Mouse (Mus musculus) midbrain, embryonic 12.5 days (tissue): ENCODE data around the gene Cyb561. TPM values are rescaled to one million over a fixed set of nuclear protein-coding genes. Genes with fewer than 3 reads are reported as not detected.

Experiments
- ATAC-seq: fragments of 200-750 bp; cut with Nextera tagmentation; 2 replicates; pipeline ENCODE4 v1.8.0; 2017; ENCODE audit warnings: low read depth, moderate TSS enrichment, moderate library complexity; ENCODE audit not compliant: low FRiP score
- H3K27ac ChIP-seq: fragments of 300-500 bp; sonication (generic); replicated peaks from 2 replicates; pipeline ENCODE4 v1.5.1; 2016; ENCODE audit warnings: mild to moderate bottlenecking
- H3K27me3 ChIP-seq: fragments of 300-500 bp; sonication (generic); 2 replicates; pipeline ENCODE4 v1.6.1; 2016; ENCODE audit warnings: mild to moderate bottlenecking
- H3K36me3 ChIP-seq: fragments of 300-500 bp; sonication (generic); 2 replicates; pipeline ENCODE4 v1.6.1; 2016
- H3K4me1 ChIP-seq: fragments of 300-500 bp; sonication (generic); 2 replicates; pipeline ENCODE4 v1.6.1; 2016
- H3K4me2 ChIP-seq: fragments of 300-500 bp; sonication (generic); replicated peaks from 2 replicates; pipeline ENCODE4 v1.6.1; 2016; ENCODE audit warnings: mild to moderate bottlenecking, moderate library complexity
- H3K4me3 ChIP-seq: fragments of 300-500 bp; sonication (generic); 2 replicates; pipeline ENCODE4 v1.5.1; 2016; ENCODE audit warnings: mild to moderate bottlenecking
- H3K9ac ChIP-seq: fragments of 300-500 bp; sonication (generic); replicated peaks from 2 replicates; pipeline ENCODE4 v1.6.1; 2016; ENCODE audit warnings: mild to moderate bottlenecking, moderate library complexity
- H3K9me3 ChIP-seq: fragments of 300-500 bp; sonication (generic); 2 replicates; pipeline ENCODE4 v1.6.1; 2016; ENCODE audit warnings: mild to moderate bottlenecking
- WGBS: fragments of 180-500 bp; shearing (Covaris S2); methylation state at CpG from one replicate; pipeline ENCODE4 v1.1.7; 2016; 5-methylcytosine and 5-hydroxymethylcytosine counted together
- polyA plus RNA-seq: library from polyadenylated mRNA; unstranded; fragments of >200 nt; fragmentation: Nextera tagmentation; extraction: Ambion mirVana; gene quantifications from 2 replicates; pipeline ENCODE4 v1.2.1, GENCODE M21; 2016

Cyb561 gene
- polyA plus RNA-seq, 1 experiment from 2014 or later = 13.2 TPM

DNA sequence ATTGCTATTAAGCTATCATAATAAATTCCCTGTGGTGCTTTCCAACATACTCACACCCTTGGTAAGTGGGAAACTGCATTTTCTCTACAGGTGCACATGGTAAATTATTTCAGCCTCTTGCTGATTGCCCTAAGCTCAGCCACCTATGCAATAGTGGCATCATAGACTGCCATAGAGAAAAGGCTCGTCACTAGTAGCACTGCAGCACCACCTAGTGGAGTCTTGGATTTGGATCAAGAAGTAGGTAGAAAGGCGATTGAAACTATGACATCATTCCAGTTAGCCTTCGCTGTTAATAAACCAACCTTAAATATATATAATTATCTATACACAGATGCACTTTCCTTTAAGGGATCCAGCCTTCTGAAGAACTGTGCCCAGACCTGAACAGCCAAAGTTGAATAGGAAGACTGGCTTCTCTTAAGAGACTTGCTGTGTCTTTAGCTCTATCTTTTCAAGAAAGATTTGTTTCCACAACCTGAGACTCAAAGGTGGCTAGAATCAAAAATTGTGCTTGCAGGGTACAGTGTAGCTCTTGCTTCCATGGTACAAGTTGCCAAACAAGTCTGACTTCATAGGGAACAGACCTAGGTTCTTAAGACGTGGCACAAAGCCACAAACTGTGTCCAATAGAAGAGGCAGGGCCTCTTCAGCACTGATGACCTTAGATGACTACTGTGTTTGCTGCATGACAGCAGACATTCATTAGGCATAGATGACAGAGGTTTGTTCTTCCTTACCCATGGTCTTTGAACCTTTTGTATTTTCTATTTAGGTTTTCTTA is 41.4 kb downstream of the Cyb561 start:
- H3K4me2 ChIP-seq = no peak overlapping the region
- no peaks in the 10 kb centered on the region for H3K27me3 ChIP-seq
- no peak overlapping the region for H3K27ac ChIP-seq
- no peaks in the 10 kb centered on the region for H3K4me1 ChIP-seq
- ATAC-seq = no peak
- H3K9me3 ChIP-seq = no peaks in the 10 kb centered on the region
- peaks cover 17% of the 10 kb centered on the region for H3K36me3 ChIP-seq
- no peak overlapping the region for H3K9ac ChIP-seq
- 42% methylated on average over 4 of the region's 4 CpGs for WGBS
- no peak overlapping the region for H3K4me3 ChIP-seq

DNA sequence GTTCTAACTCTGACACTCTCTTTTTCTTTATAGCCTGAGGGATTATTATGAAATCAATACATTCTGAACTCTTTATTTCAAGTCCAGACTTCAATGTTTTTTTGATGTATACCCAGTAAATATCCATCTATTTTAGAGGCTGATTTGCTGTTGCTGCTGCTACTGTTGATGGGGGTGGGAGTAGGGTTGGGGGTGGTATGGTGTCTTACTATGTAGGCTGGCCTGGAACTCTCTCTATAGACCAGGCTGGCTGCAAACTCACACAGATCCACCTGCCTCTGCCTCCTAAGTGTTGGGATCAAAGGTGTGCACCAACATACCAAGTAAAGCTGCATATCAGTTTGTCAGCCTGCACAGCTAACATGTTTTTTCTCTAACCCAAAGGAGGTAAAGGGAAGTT is 42.0 kb downstream of the Cyb561 start:
- Histone ChIP-seq H3K36me3 (peaks cover 14% of the 10 kb centered on the region), H3K9ac (no peak overlapping the region), H3K4me2 (no peak overlapping the region), H3K27ac (no peak overlapping the region), H3K4me1 (no peaks in the 10 kb centered on the region), H3K4me3 (no peak overlapping the region), H3K9me3 (no peaks in the 10 kb centered on the region), H3K27me3 (no peaks in the 10 kb centered on the region)
- ATAC-seq = no peak

DNA sequence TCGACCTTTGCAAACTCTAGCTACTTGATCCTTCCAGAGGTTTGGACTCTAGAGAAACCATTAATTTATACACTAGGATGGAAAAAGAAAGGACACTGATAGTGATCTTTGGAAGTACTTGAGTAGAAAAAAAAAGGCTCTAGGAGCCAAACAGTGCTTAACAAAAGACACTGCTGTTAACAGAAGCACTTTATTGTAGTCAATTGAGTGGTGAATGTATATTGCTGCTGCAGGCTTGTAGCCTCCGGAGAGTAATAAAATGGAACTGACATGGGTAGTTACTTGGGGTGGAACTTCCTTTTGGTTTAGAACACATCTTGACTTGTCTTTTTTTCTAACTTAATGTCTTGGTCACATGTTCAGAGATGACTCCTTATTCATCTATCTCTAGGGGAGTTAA is 43.5 kb downstream of the Cyb561 start:
- Histone ChIP-seq H3K4me3 (no peak overlapping the region), H3K4me2 (no peak overlapping the region), H3K27me3 (no peaks in the 10 kb centered on the region), H3K27ac (no peak overlapping the region), H3K4me1 (no peaks in the 10 kb centered on the region), H3K9me3 (no peaks in the 10 kb centered on the region), H3K36me3 (peaks cover 9% of the 10 kb centered on the region), H3K9ac (no peak overlapping the region)
- WGBS = 74% methylated on average over 2 of the region's 2 CpGs
- ATAC-seq = no peak

DNA sequence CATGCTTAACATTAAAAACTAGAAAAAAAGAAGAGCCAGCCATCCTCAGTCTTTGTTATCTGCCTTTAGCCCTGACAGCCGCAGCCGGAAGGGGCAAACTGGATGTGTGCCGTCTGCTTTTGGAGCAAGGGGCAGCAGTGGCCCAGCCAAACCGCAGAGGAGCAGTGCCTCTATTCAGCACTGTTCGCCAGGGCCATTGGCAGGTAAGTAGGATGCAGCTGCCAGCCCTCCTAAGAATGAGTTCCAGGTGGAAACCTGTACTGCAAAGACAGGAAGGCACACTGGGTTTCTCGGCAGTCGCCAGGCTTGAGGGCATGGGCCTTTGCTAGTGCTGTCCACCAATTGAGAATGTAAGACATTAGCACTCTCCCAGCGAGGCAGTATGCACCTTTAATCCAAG is 44.2 kb downstream of the Cyb561 start:
- no peaks in the 10 kb centered on the region for H3K4me1 ChIP-seq
- peaks cover 9% of the 10 kb centered on the region; the same call in 1 of the 2 replicates for H3K36me3 ChIP-seq
- no peak overlapping the region for H3K4me2 ChIP-seq
- H3K4me3 ChIP-seq = no peak overlapping the region
- H3K27ac ChIP-seq = no peak overlapping the region
- H3K9me3 ChIP-seq = no peaks in the 10 kb centered on the region
- no peak for ATAC-seq
- H3K27me3 ChIP-seq = no peaks in the 10 kb centered on the region
- 88% methylated on average over 8 of the region's 8 CpGs for WGBS
- no peak overlapping the region for H3K9ac ChIP-seq

DNA sequence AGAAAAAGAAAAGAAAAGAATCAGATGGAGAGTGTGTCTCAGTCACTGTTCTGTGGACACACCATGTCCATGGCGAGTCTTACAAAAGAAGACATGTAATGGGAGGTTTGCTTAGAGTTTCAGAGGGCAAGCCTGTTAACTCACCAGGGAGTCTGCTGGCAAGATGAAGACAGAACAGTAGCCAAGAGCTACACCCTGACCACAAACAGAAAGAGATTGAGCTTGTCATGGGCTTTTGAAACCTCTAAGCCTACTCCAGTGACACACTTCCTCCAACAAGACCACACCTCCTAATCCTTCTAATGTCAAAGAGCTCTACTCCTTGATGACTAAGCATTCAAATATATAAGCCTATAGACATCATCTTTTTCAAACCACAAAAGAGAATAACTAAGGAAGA is 45.8 kb downstream of the Cyb561 start:
- Histone ChIP-seq H3K36me3 (peaks cover 3% of the 10 kb centered on the region; the same call in 1 of the 2 replicates), H3K9ac (no peak overlapping the region), H3K4me1 (no peaks in the 10 kb centered on the region), H3K4me2 (no peak overlapping the region), H3K9me3 (no peaks in the 10 kb centered on the region), H3K27ac (no peak overlapping the region), H3K4me3 (no peak overlapping the region), H3K27me3 (no peaks in the 10 kb centered on the region)
- 73% methylated on average over 1 of the region's 1 CpGs for WGBS
- no peak for ATAC-seq

DNA sequence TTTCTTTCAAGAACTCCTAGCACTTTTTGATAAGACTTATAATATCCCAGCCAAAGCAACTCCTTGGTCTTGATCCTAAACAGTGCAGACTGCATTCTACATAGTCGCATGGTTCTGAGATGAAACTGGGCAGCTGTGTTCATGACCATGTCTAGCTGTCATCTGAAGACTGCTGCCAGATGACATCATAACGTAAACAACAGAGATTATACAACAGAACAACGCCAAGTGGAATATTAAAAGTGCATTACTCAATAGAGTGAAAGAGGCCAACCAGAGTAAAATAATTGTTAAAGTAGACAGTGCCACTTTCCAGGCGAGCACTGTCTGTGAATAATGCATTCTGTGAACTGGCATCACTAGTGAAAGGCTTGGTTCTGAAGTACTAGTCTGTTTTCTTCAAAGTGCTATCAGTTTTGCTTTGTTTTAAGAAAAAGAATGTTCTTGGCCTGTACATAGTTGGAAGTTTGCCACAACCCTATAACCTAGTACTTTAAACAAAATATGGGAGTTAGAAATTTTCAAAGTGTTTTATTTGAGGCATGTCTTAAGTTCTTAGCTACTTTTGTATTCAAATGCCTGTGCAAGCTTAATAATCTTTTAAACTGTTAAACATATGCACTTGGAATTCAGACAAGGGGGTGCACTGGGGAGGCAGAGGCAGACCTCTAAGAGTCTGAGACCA is 47.5 kb downstream of the Cyb561 start:
- Histone ChIP-seq H3K4me3 (no peak overlapping the region), H3K27ac (no peak overlapping the region), H3K27me3 (no peaks in the 10 kb centered on the region), H3K4me1 (no peaks in the 10 kb centered on the region), H3K4me2 (no peak overlapping the region), H3K9me3 (no peaks in the 10 kb centered on the region), H3K36me3 (peaks cover 3% of the 10 kb centered on the region; the same call in 1 of the 2 replicates), H3K9ac (no peak overlapping the region)
- WGBS = 81% methylated on average over 4 of the region's 4 CpGs
- no peak for ATAC-seq

DNA sequence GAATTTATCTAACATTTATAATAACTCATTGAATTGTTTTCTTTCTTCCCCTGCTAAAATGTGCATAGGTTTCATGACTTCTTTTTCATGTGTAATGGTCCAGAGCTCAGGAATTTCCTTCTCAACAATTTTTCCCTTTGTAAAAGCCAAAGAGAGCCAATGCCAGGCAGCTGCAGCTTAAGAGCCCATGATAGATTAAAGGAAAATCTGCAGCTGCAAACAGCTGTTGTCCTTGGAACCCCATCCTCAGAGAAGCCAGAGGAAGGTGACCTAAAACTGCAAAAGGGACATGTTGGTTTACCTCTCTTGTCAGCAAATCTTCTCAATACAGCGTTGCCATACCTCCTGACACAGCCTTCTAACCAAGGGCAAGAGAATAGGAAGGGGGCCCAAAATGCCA is 50.2 kb downstream of the Cyb561 start:
- H3K4me2 ChIP-seq = no peak overlapping the region
- no peak overlapping the region for H3K4me3 ChIP-seq
- H3K9me3 ChIP-seq = no peaks in the 10 kb centered on the region
- no peaks in the 10 kb centered on the region for H3K27me3 ChIP-seq
- no peak overlapping the region for H3K9ac ChIP-seq
- no peaks in the 10 kb centered on the region for H3K4me1 ChIP-seq
- H3K27ac ChIP-seq = no peak overlapping the region
- H3K36me3 ChIP-seq = no peaks in the 10 kb centered on the region; the same call in 1 of the 2 replicates
- no peak for ATAC-seq
- 62% methylated on average over 1 of the region's 1 CpGs for WGBS

DNA sequence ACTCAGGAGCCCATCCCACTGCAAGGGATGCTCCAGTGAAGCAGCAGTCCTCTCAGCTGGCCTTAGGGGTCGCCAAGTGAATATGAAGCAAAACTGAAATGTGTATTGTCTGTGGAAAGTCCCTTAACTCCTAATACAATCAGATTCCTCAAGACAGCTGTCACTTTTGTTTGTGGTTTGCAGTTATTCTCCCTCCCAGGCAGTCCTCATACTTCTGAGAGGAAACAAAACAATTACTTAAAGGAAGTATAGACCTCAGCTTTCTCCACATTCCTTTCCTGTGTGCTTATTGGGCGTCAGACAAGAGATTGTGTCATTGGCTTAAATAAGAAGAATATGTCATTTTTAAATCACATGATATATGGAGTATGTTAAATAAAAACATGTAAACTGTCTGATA is 51.6 kb downstream of the Cyb561 start:
- H3K4me3 ChIP-seq = no peak overlapping the region
- WGBS = 75% methylated on average over 2 of the region's 2 CpGs

DNA sequence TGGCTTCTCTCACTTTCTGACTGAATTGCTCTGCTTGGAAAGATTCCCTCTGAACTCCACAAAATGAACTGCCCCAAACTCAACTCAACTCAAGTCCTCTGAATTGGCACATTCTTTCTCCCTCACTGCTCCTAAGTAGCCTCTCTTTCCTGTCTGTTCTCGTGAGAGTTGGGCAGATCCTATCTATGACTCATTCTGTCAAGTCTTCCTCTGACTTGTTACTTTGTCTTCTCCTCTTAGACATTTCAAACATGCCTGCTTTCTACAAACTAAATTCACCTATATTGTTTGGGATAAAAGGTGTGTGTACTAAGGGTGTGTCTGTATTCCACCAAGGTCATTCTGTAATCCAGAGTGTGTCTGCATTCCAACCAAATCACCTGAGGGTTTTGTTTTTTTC is 54.0 kb downstream of the Cyb561 start:
- 62% methylated on average over 1 of the region's 1 CpGs for WGBS
- H3K4me2 ChIP-seq = no peak overlapping the region
- no peaks in the 10 kb centered on the region for H3K4me1 ChIP-seq
- no peaks in the 10 kb centered on the region for H3K27me3 ChIP-seq
- H3K36me3 ChIP-seq = no peaks in the 10 kb centered on the region; the same call in 1 of the 2 replicates
- no peaks in the 10 kb centered on the region for H3K9me3 ChIP-seq
- H3K27ac ChIP-seq = no peak overlapping the region
- H3K9ac ChIP-seq = no peak overlapping the region
- ATAC-seq = no peak
- no peak overlapping the region for H3K4me3 ChIP-seq

More for the DNA sequence above, 51.6 kb downstream of the Cyb561 start:
- Histone ChIP-seq H3K9ac (no peak overlapping the region), H3K27ac (no peak overlapping the region), H3K27me3 (no peaks in the 10 kb centered on the region), H3K4me2 (no peak overlapping the region), H3K4me1 (no peaks in the 10 kb centered on the region), H3K36me3 (no peaks in the 10 kb centered on the region; the same call in 1 of the 2 replicates), H3K9me3 (no peaks in the 10 kb centered on the region)
- ATAC-seq = no peak

DNA sequence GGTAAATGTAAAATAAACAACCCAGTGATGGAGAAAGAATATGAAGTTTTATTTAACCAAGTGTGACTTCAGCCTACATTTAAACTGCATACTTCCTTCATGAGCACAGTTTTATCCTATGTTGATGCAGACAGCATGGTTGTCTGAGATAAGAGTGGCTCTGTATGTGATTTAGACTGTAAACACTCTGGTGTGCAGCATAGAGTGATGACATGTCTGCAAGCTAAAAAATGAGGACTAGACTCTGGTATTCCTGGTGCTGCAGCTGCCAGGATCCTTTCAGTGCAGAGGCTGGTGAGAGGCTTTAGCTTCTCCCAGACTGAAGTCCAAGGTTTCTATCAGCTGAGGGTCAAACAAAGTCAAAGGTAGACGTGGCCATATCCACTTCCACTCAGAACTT is 65.9 kb downstream of the Cyb561 start:
- no peak overlapping the region for H3K27ac ChIP-seq
- H3K4me1 ChIP-seq = no peaks in the 10 kb centered on the region
- ATAC-seq = no peak
- H3K4me2 ChIP-seq = no peak overlapping the region
- H3K4me3 ChIP-seq = no peak overlapping the region
- H3K9ac ChIP-seq = no peak overlapping the region
- 62% methylated on average over 1 of the region's 1 CpGs for WGBS
- no peaks in the 10 kb centered on the region for H3K27me3 ChIP-seq
- no peaks in the 10 kb centered on the region for H3K36me3 ChIP-seq
- no peaks in the 10 kb centered on the region for H3K9me3 ChIP-seq

DNA sequence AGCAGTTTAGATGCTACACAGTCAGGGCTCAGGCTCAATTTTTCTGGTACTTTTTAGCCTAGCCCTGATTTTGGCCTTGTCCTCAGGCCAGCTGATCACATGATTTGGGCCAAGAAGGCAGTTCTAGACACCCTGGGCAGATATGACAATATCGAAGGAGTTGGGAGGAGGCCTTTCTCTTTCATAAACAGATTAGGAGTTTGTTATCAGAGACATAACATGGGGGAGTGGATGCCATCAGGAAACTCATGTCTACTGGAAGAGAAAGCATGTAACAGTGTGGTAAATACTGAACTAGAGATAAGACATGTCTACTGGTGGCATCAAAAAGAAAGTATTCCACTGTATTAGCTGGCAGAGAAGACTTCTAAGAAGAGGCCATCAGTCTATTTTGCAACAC is 67.6 kb downstream of the Cyb561 start:
- H3K9ac ChIP-seq = no peak overlapping the region

More for the DNA sequence above, 67.6 kb downstream of the Cyb561 start:
- no peaks in the 10 kb centered on the region for H3K27me3 ChIP-seq
- WGBS = 95% methylated on average over 1 of the region's 1 CpGs
- no peaks in the 10 kb centered on the region for H3K36me3 ChIP-seq
- no peak for ATAC-seq
- no peak overlapping the region for H3K4me3 ChIP-seq
- no peak overlapping the region for H3K27ac ChIP-seq
- H3K4me1 ChIP-seq = no peaks in the 10 kb centered on the region
- no peaks in the 10 kb centered on the region for H3K9me3 ChIP-seq
- H3K4me2 ChIP-seq = no peak overlapping the region
